Mouse (Mus musculus): ENCODE measurements around the gene Ahnak.
A peak's percentile ranks its signal among the peaks of the same experiment; 100 is the strongest.

DNA sequence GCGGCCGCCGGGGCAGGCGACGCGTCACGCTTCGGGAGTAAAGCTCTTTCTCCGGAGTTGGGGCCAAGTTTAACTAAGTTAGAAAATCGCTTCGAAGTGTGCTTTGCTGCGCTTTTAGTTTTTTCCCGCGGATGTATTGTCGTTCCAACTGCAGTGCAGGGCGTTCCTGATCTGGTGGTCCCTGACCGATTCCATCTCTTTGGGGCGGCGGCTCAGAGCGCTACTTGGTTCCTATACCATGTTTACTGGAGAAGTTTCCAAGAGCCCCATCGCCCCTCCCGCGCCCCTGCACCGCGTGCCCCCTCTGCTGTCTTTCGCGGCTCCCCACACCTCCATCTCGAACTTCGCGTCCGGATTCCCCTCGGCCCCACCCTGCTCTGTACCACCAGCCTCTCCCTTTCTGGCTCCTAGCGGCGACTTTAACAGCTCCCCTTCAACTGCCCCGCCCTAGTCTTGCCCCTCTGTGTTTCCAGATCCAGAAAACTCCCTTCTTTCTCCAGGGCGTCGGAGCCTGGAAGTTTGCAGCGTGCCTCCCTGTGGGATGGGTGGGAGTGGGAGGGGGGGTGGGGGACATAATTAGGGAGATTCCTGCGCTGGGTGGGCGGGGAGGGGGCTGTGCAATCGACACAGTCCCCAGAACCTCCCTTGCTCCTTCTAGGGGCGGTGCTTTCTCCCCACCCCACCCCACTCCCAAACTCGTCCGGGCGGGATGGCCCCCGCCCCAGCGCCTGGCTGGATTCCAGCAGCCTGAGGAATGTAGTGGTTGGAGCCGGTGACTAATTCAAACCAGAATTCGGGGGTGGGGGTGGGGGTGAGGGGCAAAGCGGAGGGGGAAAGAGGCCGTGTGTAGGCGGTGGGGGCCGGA lies 715 bp downstream of the Ahnak start:
- TF ChIP-seq POLR2A (IDR thresholded peaks at IDR 0.05; ENCODE audit: low read depth, low read length) (no peak), CTCF (IDR thresholded peaks at IDR 0.05; ENCODE audit: extremely low read depth, insufficient read depth, insufficient read length, insufficient replicate concordance) (peak; percentile 5; the same call in 1 of the 2 replicates)
